Mouse (Mus musculus) cerebellum, adult 9-10 months (tissue): ENCODE measurements around the gene Zfp683.

Experiments used
- DNase-seq: peaks from one replicate; pipeline ENCODE4 v3.0.0; 2022

Zfp683 gene

DNA sequence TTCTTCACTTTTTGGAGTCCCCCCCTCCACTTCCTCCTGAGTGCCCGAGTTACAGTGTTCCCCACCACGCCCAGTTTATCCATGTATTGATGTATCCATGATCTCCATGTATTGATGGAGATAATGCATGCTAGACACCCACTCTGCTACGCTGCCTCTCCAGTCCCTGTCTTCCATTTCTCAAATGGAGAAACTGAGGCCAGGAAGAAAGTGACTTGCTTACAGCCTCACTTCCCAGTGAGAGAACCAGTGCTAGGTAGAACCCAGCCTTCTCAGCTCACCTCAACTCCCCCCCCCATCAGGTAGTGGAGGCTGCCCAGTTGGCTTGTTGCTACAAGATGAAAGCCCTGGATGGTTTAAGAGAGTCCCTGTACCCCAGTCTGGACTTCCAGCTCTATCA is at the start of gene Zfp683:
Gene Zfp683, plus strand, starts transcription at position 301 of the 400 bp plus-strand sequence.
- no peak for DNase-seq

DNA sequence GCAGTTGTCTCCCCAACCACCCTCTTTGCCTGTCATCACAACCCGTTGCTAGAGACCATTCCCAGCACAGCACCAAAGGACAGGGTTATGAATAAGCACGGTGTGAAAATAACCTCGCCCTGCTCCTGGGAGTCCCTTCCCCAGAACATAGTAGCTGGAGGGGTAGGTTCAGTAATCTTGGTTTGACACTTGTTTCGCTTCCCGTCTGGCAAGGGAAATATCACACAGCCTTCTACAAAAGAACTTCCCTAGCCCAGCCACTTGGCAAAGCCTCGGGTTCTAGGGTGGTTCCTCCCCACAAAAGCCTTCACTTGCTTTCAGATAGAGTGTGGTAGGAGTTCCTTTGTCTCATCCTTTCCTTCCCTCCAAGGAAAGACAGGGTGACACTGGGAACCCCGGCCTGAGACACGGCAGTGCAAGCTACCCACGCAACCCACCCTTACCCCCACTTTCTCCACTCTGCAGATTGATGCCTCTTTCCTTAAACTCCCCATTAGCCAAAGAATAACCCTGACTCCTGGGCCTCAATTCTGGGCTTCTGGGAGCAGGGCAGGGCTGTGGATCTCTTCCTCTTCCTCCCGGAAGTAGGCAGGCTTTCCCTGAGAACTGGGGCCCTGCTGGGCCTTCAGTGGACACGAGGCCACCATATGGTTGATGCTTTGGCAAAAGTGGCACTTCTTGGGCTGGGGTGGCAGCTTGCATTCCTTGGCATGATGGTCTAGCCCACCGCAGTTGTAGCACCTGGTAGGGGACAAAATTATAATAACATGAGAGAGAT is 47.9 kb upstream of the Zfp683 start:
- no peak for DNase-seq

DNA sequence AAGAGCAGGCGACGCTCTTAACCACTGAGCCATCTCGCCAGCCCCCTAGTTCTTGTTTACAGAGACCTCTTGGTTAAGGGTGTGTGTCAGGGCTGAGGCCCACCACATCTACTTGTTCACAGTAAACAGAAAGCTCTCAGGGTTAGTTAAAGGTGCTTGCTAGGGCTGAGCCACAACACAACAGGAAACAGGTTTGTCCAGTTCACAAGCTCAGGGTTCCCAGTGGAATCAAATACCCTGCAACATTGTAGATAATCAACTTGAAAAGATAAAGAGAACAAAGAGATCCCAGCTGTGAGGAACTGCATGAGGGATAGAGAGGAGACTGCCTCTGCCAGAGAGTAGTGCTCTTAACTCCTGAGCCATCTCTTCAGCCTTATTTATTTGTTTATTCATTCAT is 46.8 kb upstream of the Zfp683 start:
- no peak for DNase-seq

DNA sequence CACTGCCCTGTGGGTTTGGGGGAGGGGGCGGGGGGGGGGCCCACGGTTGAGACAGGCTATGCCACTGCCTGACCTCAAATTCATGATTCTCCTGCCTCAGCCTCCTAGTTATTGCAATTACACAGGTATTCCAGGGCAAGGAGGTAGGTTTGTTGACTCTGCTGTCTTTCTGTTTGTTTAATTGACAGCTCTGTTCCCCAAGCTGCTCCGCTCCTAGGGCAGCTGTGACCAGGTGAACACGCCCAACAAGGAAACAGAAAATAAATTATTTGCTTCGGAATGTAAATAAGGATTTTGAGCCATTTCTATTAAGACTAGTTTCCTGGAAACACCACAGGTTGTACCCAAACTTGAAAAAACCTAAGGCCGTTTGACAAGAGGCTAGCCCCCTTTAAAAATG is 43.9 kb upstream of the Zfp683 start:
- DNase-seq: no peak

DNA sequence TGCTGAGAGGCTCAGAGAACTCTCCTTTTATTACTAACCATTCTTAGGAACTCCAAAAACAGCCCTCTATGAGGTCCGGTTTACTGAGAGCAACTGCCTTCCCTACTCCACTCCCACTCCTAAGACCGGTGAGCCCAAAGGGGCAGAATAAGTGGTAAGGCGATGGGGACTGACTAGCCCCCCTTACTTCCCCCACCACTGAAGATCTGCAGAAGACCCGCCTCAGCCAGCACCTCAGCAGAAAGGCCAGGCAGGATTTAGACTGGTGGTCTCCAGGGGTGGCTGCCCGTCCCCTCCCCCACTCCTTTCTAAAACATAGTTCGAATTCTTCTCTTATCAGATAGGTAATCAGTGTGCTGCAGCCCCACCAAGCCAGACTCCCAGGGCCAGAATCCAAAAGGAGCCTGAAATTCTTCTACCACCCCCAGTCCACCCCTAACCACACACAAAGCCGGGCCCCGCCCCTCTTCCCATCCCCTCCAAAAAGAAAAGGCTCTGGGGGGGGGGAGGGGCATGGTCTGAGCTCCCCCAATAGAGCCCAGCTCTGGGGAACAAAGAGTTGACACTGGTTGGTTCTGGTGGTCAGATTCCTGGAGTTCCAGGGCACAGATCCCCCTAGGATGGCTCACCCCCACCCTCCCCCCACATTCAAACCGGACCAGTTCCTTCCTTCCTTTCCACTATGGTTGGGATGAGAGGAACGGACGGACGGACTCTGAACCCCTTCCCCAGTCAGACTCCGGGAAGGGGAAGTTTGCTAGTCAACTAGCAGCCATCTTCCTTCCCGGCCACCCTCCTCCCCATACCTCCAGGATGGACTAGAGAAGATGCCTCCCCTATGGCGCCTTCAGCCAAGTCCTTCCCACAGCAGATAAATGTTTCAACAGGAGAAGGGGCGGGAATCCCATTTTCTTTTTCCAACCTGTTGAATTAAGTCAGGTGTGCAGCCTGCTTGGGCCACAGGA is 41.9 kb upstream of the Zfp683 start:
- DNase-seq: no peak

DNA sequence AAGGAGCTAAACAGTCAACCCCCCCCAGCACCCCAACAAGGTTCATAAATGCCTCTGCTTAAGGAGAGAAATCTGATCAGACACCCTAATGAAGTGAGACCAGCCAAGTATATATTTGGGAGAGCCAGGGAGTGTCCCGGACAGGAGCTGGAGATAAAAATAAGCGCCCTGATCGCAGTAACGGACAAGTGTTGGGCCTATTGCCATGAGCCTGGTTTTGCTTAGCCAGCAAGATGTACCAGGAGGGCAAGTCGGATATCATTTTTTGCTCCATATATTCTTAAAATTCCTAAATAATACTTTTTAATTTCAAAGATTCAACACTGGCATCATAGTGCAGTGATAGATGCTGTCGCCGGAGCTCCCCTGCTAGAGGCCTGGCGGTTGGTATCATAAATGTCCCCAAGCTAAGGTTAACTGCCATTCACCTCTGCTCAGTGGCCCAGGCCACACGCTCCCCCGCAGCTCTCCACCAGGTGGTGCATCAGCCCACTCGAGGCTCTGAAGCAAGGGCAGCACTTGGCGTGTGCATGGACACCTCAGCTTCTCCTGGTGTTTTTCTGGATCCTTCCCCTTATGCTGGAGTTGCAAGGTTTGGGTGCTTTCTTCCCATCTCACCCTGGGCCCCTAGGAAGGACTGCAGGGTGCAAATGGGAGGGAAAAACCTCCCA is 40.6 kb upstream of the Zfp683 start:
- no peak for DNase-seq

DNA sequence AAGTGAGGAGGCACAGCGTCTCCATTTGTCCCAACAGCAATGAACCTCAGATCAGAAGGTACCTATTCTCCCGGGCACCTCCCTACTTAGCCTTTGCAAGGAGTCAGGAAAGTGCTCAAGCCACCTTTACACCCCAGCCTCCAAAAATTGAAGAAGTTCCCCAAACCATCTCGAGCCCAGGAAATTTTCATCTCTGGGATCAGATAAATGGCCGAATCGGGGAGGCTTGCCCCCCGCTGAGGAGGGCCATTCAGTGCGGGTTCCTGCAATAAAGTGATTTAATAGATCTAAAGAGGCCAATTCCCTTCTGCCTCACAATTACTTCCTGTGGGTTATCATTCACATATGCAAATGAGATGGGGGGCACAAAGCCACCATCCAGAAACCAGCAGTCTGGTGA is 37.4 kb upstream of the Zfp683 start:
- DNase-seq: no peak

DNA sequence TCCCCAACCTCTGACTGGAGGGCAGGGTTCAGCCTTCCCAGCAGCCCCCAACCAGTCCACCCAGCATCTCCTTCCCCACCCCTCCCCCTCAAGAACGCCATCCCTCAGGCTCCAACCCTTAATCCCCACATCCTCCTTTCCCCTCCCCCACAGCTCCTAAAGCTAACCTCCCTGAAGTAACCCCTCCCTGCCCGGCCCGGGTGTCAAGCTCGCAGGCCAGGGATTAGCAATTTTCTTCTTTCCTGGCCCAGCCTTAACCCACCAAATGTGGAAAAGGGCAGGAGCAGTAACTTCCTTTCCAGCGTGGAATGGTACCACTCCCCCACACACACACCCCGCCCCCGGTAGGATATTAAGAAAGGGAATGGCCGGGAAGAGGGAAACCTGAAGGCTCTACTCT is 36.9 kb upstream of the Zfp683 start:
- no peak for DNase-seq

DNA sequence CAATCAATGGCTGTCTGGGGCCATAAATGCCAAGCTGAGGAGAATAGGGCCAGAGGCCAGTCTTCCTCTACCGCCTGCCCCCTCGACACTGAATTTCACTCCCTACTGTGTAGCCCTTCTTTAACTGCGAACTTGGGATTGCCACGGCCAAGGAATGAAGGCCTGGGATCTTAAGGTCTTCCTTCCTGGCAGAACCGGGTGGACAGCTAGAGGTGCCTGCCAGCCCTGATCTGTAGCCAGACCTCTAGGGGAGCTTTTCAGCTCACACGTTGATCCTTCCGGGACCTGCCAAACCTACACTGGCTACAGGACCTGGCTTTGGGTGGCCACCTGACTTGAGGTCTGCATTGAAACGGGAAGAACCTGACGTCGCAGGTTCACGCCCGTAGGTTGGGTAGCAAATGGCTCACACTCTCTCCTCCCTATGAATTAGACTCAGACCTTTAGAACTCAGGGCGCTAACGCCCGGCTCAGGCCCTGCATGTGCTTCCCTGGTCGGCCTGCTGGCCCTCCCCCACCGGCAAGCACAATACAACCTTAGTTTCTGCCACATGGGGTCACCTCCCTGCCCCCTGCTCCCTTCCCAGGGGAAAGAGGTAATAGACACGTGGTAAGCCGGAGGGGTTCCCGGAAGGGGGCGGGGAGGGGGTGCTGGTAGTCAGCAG is 36.3 kb upstream of the Zfp683 start:
- no peak for DNase-seq

DNA sequence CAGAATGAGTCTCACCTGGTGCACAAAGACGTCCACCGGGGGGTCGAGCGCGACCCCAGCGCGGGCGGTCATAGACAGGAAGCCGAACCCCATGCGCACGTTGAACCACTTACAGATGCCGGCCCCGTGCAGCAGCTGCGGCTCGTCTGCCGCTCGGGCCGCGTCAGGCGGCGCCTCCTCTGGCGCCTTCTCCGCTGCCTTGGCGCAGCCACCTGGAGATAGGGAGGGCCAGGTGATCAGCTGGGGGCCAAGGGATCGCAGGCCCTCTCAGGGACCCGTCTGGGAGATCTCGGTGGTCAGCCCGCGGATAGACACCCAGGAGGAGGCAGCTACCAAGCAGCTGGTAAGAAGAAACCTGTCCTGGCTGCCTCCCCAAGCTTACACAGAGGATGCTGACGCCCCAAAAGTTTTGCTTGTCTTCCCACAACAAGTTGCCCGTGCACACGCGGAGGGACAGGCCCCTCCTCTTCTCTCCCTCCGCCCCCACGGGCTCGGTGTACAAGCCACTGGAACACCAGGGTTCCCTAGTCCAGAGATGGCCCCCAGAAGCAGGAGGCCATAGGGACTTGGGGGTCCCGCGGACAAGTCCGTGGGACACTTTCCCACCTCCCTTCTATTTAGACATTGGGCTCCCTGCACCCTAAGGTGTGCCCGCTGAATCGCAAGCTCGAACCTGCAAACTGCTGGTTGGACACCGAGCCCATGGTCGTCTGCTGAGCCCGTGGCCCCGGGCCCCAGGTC is 35.4 kb upstream of the Zfp683 start:
- DNase-seq: no peak

DNA sequence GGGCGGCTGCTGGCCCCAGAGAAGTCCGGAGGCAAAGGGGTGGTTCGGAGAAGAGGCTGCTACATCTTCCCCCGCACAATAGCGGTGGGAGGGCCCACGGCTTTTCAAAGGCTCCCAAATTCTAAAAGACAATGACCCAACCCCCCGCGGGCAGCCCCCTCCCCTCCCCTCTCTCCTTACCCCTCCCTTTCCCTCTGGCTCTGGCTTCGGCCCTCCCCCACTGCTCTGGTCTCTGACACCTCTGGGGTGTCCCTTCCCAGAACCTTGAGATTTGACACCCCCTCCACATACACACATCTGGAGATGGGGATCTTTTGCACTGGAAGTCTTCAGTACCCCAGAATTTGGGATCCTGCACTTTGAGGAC is 34.9 kb upstream of the Zfp683 start, which contains the start of gene Lin28a:
Gene Lin28a, minus strand, starts transcription at position 63 of the 367 bp plus-strand sequence.
- DNase-seq: no peak

DNA sequence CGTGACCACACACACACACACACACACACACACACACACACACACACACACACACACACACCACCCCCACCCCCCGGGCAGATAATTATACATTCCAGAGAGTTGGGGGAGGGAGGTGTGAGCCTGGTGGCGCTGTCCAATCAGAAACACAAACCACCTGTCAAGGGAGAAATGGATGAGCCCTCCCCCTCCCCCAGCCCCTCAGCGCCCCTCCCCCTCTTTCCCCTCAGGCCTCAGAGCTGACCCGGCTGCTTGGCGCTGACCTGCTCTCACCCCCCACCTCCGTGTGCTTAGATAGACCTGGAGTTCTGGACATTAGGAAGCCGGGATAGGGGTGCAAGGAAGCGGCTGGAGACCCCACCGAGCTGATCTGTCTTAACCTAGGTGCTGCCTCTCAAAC is 34.4 kb upstream of the Zfp683 start:
- no peak for DNase-seq

DNA sequence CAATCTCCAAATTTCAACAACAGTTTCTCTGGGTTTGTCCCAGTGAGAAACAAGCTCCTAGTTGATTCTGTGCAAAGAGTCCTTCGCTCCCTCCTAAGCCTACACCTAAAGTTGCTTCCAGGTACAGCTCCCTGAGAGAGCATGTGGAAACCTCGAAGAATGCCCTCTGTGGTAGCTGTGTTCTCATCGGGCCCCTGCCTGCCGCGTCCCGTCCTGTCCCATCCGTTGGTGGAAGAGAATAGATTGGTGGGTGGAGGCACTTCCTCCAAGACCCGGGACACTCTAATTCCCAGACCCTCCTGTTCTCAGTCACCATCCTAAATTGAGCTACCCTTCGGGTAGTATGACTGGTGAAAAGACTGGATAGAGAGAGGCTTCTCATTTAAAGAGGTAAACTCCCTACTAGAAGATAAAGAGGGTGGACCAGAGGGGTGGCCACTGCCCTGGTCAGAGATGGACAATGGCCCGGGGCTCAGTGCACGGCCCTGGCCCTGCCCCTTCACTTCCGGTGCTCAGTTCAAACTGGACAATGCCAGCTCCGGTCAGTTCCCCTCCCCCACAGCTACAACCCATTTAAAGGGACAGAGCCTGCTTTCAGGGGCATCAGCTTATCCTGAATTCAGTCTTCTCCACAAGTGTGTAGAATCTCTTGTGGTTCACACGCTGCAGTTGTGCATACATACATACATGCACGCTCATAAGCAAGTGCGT is 33.8 kb upstream of the Zfp683 start:
- DNase-seq: peak; percentile 84

DNA sequence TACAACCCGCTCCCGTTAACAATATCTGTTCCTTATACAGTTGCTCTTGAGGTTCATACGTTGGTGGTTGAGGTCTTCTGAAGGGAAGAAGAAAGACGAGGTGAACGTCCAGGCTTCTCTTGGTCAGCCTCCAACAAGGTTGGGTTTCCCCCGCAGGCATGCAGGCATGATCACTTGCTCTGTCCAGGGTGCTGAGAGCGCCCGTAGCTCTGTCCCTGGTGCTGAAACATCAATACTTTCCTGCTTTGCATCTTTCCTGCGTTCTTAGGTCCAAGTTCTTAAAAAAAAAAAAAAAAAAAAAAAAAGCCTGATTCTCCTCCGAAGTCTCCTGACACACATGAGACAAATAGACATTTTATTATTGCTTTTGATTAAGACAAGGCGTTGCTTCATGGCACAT is 33.0 kb upstream of the Zfp683 start:
- no peak for DNase-seq

DNA sequence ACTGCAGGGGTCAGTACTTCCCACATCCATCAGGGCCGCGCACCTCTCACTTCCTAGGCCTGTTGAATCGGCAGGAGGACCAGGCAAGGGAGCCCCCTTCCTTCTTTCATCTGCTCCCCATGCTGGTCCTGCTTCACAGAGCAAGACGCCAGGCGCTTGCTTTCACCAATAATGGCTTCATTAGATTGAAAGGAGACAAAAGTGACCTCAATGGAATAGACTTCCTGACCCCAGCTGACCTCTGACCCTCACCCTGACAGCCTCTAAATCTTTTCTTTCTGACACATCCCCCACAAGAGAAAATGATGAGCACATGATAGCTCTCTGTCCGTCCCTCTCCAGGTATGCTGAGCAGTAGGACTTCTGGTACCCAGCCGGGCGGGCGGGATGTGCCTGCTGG is 27.8 kb upstream of the Zfp683 start:
- no peak for DNase-seq

DNA sequence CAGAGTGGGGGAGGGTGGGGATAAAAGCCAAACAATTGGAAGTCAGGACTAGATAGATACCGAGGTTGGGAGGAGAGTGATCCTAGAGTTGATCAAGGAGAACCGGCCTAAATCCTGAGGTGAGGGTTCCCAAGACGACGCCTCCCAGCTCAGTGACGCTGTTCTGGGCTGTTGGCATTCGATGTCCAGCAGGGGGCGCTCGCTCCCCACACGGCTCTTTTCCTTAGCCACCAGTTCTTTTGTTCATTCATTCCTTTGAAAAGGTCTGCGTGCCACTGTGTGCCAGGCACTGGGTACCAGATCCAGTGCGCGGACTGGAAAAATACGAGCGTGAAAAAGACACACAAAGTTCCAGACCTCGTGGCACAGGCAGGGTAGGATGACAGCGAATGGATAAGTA is 17.7 kb upstream of the Zfp683 start:
- peak; percentile 78 for DNase-seq

DNA sequence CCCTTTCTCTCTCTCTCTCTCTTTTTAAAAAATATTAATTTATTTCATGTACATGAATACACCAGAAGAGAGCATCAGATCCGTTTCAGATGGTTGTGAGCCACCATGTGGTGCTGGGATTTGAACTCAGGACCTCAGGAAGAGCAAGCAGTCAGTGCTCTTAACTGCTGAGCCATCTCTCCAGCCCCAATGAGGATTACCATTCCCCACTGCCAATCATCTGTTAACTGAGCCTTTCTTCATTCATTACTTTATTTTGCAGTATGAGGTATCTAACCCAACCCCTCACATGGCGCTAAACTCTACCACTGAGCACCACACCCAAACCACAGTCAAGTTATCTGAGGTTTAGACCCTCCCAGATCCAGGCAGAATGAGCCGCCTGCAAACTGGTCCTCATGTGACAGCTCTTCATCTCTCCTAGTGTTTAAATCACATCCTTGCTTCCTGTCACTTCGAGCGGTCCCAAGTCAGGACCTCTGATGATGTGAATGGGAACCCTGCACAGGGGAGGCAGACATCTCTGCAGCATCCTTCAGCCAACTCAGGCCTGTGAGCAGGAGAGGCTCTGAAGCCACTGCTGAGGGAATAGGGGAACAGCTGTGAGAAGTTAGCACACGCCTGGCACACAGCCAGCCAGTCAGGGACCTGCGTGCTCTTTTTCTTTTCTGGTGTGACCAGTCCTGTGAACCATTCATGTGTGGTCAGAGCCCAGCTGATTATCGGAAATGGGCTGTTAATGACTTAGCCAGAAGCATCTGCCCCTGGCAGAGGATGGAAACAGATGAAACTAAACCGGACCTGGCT is 12.1 kb upstream of the Zfp683 start:
- DNase-seq: no peak

DNA sequence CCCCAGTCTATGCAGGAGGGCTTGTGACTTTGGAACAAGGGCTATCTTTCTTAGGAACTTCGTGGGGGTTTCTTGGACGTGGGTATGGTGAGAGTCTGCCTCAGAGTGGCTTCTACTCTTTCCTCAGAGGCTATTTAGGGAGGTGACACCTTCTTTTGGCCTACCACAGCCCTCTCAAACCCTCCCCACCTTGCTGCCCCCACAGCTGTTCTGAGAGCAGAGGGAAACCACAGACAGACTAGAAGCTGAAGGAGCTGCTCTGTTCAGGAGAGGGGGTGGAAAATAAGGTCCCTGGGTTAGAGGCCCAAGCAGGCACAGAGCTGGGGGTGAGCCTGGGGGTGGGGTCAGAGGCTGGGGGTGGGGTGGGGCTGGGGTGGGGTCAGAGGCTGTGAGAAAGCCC is 10.6 kb upstream of the Zfp683 start:
- no peak for DNase-seq

DNA sequence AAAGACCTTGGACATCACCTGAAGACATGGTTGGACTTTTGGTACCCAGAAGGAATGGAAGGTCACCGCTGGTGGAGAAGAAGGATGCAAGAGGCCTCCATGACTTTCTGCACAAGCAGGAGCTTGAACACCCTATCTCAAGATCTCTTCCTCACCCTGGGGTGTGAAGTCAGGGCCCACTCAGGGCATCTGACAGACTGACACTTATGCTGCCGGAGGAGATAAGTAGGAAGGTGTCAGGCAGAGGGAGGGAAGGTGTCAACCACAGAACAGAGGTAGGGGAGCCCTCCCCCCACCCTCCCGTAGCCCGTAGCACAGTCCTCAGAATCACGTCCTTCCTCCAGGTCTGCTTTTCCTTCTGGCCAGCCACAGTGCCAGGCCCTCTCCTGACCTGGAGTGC is 6.0 kb upstream of the Zfp683 start:
- no peak for DNase-seq

DNA sequence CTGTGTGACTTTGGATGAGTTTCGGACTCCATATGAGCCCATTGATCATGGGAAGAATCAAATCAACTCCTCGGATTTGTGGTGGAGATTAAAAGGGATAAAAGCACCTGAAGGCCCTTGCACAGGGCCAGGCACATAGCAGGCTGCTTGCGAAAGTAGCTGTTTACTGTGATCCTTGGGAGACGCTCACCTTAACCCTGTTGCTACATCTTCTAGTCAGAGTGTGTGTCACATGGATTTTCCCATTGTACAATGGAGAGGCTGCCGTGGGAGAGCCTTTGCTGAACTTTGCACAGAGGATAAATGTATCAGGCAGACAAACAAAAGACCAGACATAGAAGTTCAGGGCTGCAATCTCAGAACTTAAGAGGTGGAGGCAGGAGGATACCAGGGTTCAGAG is 1.7 kb upstream of the Zfp683 start:
- DNase-seq: no peak

DNA sequence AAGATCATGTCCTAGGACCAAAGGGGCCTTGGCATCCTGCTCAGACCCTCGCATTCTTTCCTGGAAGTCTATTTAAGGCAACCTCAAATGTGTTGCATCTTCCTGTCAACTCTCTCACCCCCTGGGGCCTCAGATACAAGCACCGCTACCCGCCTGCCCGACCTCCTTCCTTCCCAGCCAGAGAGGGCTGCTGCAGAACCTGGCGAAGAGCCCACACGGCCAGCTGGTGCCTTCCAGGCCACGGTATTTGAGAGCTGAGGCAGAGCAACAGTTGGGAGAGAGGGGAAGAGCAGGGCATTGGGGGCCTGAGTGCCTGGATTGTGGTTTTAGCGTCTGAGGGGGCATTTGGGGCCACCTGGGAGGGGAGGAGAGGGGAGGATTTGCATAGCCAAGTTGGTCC is 1.1 kb upstream of the Zfp683 start:
- peak; percentile 64 for DNase-seq
